Mouse (Mus musculus) spleen, adult 2 months (tissue): ENCODE data around the gene Cntnap5a.

Experiments used
- CTCF ChIP-seq: fragments of 200-500 bp; IDR thresholded peaks from 2 replicates; pipeline ENCODE4 v1.5.1; 2011; ENCODE audit warnings: mild to moderate bottlenecking, inconsistent platforms; ENCODE audit not compliant: insufficient read depth, insufficient read length, insufficient replicate concordance; ENCODE audit errors: extremely low read depth
- POLR2A ChIP-seq: fragments of 200-500 bp; IDR thresholded peaks from 2 replicates; pipeline ENCODE4 v1.6.1; 2011; ENCODE audit warnings: low read depth, low read length, inconsistent platforms

DNA sequence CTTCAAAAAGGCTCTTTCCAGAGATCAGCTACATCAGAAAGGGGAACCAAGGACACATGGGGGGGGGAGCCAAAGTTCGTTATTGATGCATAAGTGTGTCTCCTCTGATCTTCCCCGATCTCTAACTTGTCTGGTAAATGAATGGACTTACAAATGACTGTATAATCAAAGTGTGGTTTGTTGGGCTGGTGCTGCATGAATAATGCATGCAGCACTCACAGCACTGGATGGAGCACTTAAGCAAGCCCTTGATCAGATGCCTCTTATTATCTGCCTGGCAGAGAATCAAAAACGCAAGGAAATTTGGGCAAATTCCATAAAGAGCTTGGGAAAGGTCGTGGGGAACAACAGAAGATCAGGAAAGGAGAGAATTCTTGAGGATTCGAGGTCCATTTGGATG lies 100.2 kb downstream of the Cntnap5a start:
- TF ChIP-seq CTCF (no peak), POLR2A (no peak)
